Mouse (Mus musculus) hematopoietic stem cell, adult 5-6 weeks (primary cell): ENCODE measurements at regions not wholly inside any gene's neighbourhood (a gene's known extent, or its start where the extent isn't known, plus 50 kb on each side); places are given as distances from the start of the nearest gene placed in this dataset.

Experiments
- ATAC-seq, 2 experiments: fragments of 125-278 bp in 1 of 2; replicated peaks in 1 of 2; 2 replicates each; pipeline ENCODE4 v1.8.0; 2016 to 2017; ENCODE audit warnings: inconsistent platforms in 2 of 2, mild to moderate bottlenecking in 2 of 2, moderate number of reproducible peaks in 2 of 2, low read depth in 1 of 2, moderate TSS enrichment in 1 of 2; ENCODE audit not compliant: low FRiP score in 2 of 2, poor library complexity in 2 of 2, severe bottlenecking in 2 of 2, insufficient read depth in 1 of 2, low TSS enrichment in 1 of 2

- no peak for ATAC-seq
These were observed 106.5 kb upstream of the Tgfbr2 start for GRCm38 (mm10) chr9:116281654-116282053.

GRCm38 (mm10) chr9:116280146-116280545 lies 105.0 kb upstream of the Tgfbr2 start:
- ATAC-seq, result no peak

- no peak for ATAC-seq
These were observed 103.7 kb upstream of the Tgfbr2 start for GRCm38 (mm10) chr9:116278862-116279261.

GRCm38 (mm10) chr9:116277736-116278135 lies 102.6 kb upstream of the Tgfbr2 start:
- no peak for ATAC-seq

- ATAC-seq, result no peak
These were observed 101.0 kb upstream of the Tgfbr2 start for GRCm38 (mm10) chr9:116276141-116276540.

GRCm38 (mm10) chr9:116272446-116272845 lies 97.3 kb upstream of the Tgfbr2 start:
- no peak for ATAC-seq

GRCm38 (mm10) chr9:116270417-116270828 lies 95.3 kb upstream of the Tgfbr2 start:
- ATAC-seq, result peak; percentile 67 to 81

GRCm38 (mm10) chr9:116267411-116267810 lies 92.3 kb upstream of the Tgfbr2 start:
- ATAC-seq, result no peak

- ATAC-seq, result no peak
These were observed 88.7 kb upstream of the Tgfbr2 start for GRCm38 (mm10) chr9:116263833-116264232.

GRCm38 (mm10) chr9:116259569-116259968 lies 84.4 kb upstream of the Tgfbr2 start:
- no peak for ATAC-seq

GRCm38 (mm10) chr9:116253546-116253945 lies 78.4 kb upstream of the Tgfbr2 start:
- ATAC-seq, result no peak

- ATAC-seq, result no peak
These were observed 77.6 kb upstream of the Tgfbr2 start for GRCm38 (mm10) chr9:116252788-116253187.

GRCm38 (mm10) chr9:116249791-116250190 lies 74.6 kb upstream of the Tgfbr2 start:
- ATAC-seq, result no peak

GRCm38 (mm10) chr9:116245136-116245535 lies 70.0 kb upstream of the Tgfbr2 start:
- ATAC-seq, result no peak

- ATAC-seq, result no peak
These were observed 69.4 kb upstream of the Tgfbr2 start for GRCm38 (mm10) chr9:116244619-116244899.

- no peak for ATAC-seq
These were observed 68.8 kb upstream of the Tgfbr2 start for GRCm38 (mm10) chr9:116243775-116244618.

- ATAC-seq, result no peak
These were observed 66.9 kb upstream of the Tgfbr2 start for GRCm38 (mm10) chr9:116241933-116242526.

GRCm38 (mm10) chr9:116241290-116241689 lies 66.1 kb upstream of the Tgfbr2 start:
- ATAC-seq, result no peak

- ATAC-seq, result no peak; a peak in 1 of 4 replicates
These were observed 61.7 kb upstream of the Tgfbr2 start for GRCm38 (mm10) chr9:116236836-116237235.
